Mouse (Mus musculus): Measurements from ENCODE around the gene Zscan18. TPM values are rescaled to one million over a fixed set of nuclear protein-coding genes. Genes with fewer than 3 reads are reported as not detected.

The Zscan18 gene
- 5.4 TPM for polyA plus RNA-seq (2017; shearing (Covaris generic))

DNA sequence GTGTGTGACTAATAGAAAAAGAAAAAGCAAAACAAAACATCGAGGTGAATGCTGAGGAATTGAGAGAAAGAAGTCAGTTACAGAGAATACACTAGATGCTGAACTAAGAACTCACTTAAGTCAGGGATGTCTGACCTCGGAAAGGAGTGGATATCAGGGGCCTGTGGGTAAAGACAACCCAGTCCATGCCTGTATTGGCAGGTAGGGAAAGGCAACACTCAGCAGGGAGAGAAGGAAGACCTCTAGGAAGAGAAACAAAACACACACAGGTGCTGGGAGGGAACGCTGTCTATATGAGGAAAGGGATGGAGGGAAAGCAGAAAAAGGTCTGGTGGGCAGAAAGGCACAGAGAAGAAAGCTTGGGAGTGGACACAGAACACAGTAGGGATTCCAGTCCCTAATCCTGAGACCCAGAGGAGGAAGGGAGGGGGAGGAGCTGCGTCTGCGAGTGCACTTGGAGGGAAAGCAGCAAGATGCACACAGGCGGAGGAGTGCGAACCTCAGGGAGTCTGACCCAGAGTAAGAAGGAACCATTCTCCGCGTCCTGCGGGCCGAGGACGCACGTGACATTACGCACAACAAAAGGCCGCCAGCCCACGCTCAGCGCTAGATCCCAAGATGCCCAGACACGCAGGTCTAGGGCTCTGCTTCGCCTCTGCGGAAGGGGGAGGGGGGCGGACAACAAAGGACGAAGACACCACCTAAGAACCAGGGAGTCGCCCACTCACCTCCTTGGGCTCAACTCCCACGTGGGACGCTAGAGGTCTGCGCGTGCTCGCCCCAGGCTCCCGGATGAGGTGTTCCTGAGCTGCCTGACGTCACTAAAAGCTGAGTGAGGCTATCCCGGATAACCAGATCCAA lies at the start of gene Zscan18:
Gene Zscan18 (minus strand): TSS at position 770 of the 861 bp plus-strand sequence.

DNA sequence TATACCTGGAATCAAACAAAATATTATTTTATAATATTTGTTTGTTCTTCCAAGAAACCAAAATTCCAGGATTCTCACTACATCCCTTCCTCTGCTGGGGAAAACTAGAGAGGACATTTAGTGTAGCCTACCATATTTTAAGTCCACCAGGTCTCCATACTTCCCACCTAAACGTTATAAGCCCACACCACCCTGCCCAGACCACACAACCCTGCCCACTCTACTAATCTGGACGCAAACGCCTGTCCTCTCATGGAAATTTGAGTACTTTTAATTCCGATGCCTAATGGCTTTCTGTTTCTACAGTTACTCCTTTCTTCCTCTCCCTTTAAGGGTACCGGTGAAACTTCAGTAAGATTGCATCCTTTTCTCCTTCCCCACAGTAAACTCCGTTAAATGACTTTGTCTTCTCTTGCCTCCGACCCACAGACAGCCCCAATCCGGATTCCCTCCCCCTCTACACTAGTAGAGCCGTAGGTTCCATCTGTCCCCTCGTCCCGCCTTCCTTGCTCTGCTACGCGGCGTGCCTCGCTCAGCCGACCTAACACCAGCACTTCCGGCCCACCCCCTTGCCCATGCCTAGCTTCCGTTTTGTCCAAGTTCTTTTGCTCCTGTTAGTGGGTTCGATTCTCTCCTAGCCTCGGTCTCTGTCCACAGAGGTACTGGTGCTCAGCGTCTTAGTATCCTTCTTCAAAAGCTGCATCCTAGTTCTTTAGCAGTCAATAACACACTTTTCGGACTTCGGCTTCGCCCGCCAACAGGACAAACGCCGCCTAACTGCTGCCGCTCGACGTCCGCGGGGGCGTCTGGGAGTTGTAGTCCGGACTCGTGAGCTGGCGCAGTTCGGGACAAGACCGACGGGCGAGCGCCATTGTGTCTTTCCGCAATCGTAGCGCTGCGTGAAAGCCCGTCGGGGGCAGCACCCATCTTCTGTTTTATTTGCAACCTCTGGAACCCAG lies 31.0 kb upstream of the Zscan18 start, which contains the start of gene Zfp110:
Gene Zfp110 (plus strand): TSS at position 600 of the 959 bp plus-strand sequence.

DNA sequence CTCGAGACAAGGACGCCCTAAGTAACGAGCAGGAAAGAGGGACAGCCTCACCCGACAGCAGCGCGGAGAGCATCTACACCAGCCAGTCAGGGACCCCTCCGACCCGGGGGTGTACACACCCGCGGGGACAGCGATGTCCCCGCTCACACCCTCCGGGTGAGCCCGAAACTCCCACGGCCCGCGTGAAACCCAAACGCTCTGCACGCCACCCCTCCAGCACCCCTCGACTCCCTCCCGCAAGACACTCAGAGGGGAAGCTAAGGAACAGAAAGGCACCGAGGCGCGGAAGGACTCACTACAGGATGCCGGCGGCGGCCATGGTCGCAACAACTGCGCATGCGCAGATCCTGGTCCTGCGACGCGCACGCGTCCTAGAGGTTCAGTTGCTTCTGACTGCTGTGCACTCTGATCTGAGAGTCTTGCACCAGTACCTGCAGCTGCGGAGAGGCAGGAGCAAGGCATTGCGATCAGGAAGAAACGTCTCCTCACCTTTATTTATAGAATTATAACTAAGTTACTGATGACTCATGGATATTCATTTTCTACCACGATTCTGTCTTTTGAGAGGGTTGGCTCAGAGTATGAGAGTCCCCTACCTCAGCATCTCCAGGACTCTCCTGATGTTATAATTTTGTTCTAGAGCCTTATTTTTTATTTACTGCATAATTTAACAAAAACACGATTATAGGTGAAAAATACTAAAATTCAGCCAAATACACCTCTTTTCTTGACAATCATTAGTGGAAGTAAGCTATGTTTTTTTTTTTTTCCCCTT lies 15.3 kb upstream of the Zscan18 start, which contains the start of gene Zfp329:
Gene Zfp329 (minus strand): TSS at position 338 of the 775 bp plus-strand sequence.

DNA sequence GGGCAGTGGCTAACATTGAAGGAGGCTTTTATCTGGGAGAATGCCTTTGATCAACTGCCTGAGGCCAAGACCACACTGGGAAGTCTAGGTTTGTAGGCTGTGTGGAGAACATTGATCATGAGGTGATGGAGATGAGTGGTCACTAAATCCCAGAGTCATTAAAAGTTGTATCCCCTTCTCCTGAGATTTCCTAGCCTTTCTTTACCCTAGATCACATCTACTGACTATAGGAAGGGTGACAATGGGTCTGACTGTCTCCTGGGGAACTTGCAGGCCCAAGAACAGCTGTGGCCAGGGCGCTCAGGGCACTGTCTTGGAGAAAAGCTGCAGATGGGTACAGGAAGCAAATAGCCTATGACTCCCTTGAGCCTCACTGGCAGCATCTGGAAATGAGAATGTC lies 68.5 kb downstream of the Zscan18 start, which contains the start of gene Vmn2r56:
Gene Vmn2r56 (minus strand): TSS at position 101 of the 400 bp plus-strand sequence.

Other genes starting within 250 kb of the Zscan18 start
- 0.04 TPM for gene Vmn2r53, start 194.8 kb downstream of the Zscan18 start, polyA plus RNA-seq (2017; shearing (Covaris generic))
- gene Vmn2r54, start 163.3 kb downstream of the Zscan18 start, polyA plus RNA-seq (2017; shearing (Covaris generic)): not detected
- not detected for gene Vmn2r55, start 118.6 kb downstream of the Zscan18 start, polyA plus RNA-seq (2017; shearing (Covaris generic))
- gene Vmn2r56, start 68.6 kb downstream of the Zscan18 start, polyA plus RNA-seq (2017; shearing (Covaris generic)): not detected
- gene Zfp329, start 15.2 kb upstream of the Zscan18 start, polyA plus RNA-seq (2017; shearing (Covaris generic)): 7.9 TPM
- gene Zfp110, start 31.1 kb upstream of the Zscan18 start, polyA plus RNA-seq (2017; shearing (Covaris generic)): 85.4 TPM
- gene Zfp128, start 77.5 kb upstream of the Zscan18 start, polyA plus RNA-seq (2017; shearing (Covaris generic)): 0.50 TPM
- 4.0 TPM for gene Zscan22, start 94.2 kb upstream of the Zscan18 start, polyA plus RNA-seq (2017; shearing (Covaris generic))
- gene Rps5, start 118.7 kb upstream of the Zscan18 start, polyA plus RNA-seq (2017; shearing (Covaris generic)): 1,269 TPM
- not detected for gene Rnf225, start 123.8 kb upstream of the Zscan18 start, polyA plus RNA-seq (2017; shearing (Covaris generic))
- 3.0 TPM for gene Zfp324, start 162.2 kb upstream of the Zscan18 start, polyA plus RNA-seq (2017; shearing (Covaris generic))
- 5.8 TPM for gene Zfp446, start 174.2 kb upstream of the Zscan18 start, polyA plus RNA-seq (2017; shearing (Covaris generic))
- 0.37 TPM for gene Slc27a5, start 194.6 kb upstream of the Zscan18 start, polyA plus RNA-seq (2017; shearing (Covaris generic))
- 148 TPM for gene Trim28, start 195.5 kb upstream of the Zscan18 start, polyA plus RNA-seq (2017; shearing (Covaris generic))
- gene Zbtb45, start 206.4 kb upstream of the Zscan18 start, polyA plus RNA-seq (2017; shearing (Covaris generic)): 8.6 TPM
- 144 TPM for gene Chmp2a, start 231.2 kb upstream of the Zscan18 start, polyA plus RNA-seq (2017; shearing (Covaris generic))
- gene Ube2m, start 234.6 kb upstream of the Zscan18 start, polyA plus RNA-seq (2017; shearing (Covaris generic)): 133 TPM